Mouse (Mus musculus) thymus, adult 2 months (tissue): ENCODE results near the gene Topaz1. TPM values are rescaled to one million over a fixed set of nuclear protein-coding genes. Genes with fewer than 3 reads are reported as not detected.

Source experiments
- DNase-seq: peaks from one replicate; pipeline ENCODE4 v3.0.0; 2021
- H3K27ac ChIP-seq: fragments of 200-500 bp; 2 replicates; pipeline ENCODE4 v1.5.1; 2012; ENCODE audit warnings: low read length, control low read depth; ENCODE audit not compliant: control insufficient read depth, insufficient read depth
- H3K27me3 ChIP-seq: fragments of 200-500 bp; 2 replicates; pipeline ENCODE4 v1.6.1; 2012; ENCODE audit warnings: mild to moderate bottlenecking, low read length, moderate library complexity, mixed read lengths; ENCODE audit not compliant: control insufficient read depth, insufficient read depth
- H3K36me3 ChIP-seq: fragments of 200-500 bp; 2 replicates; pipeline ENCODE4 v1.6.1; 2012; ENCODE audit warnings: mild to moderate bottlenecking, low read length, moderate library complexity; ENCODE audit not compliant: control insufficient read depth, insufficient read depth
- H3K4me1 ChIP-seq: fragments of 200-500 bp; replicated peaks from 2 replicates; pipeline ENCODE4 v1.6.1; 2012; ENCODE audit warnings: low read length; ENCODE audit not compliant: control insufficient read depth, insufficient read depth
- H3K4me3 ChIP-seq: fragments of 200-500 bp; 2 replicates; pipeline ENCODE4 v1.5.1; 2012; ENCODE audit warnings: mild to moderate bottlenecking, low read length, control low read depth, moderate library complexity; ENCODE audit not compliant: control insufficient read depth, insufficient read depth
- CTCF ChIP-seq: fragments of 200-500 bp; IDR thresholded peaks from 2 replicates; pipeline ENCODE4 v1.5.1; 2012; ENCODE audit warnings: mild to moderate bottlenecking, control low read depth, low read length, moderate library complexity, borderline replicate concordance; ENCODE audit not compliant: control insufficient read depth, poor library complexity, insufficient read depth; ENCODE audit errors: extremely low read depth
- POLR2A ChIP-seq: fragments of 200-500 bp; IDR thresholded peaks from 2 replicates; pipeline ENCODE4 v1.6.1; 2012; ENCODE audit warnings: mild to moderate bottlenecking, low read length, control low read depth, moderate library complexity; ENCODE audit not compliant: control insufficient read depth, poor library complexity, insufficient read depth; ENCODE audit errors: extremely low read depth
- WGBS: fragments of 180-500 bp; shearing (Covaris S2); methylation state at CpG from one replicate; pipeline ENCODE4 v1.1.7; 2018; 5-methylcytosine and 5-hydroxymethylcytosine counted together
- polyA plus RNA-seq: library from polyadenylated mRNA; depleted of rRNA; stranded (reverse); fragments of >200 nt; gene quantifications from 2 replicates; pipeline ENCODE4 v1.2.3, GENCODE M21; 2012

The Topaz1 gene
- polyA plus RNA-seq, 1 experiment = not detected

- no peak for DNase-seq
- H3K36me3 ChIP-seq = peaks cover 13% of the 10 kb centered on the region
- H3K4me1 ChIP-seq = no peaks in the 10 kb centered on the region
- H3K27ac ChIP-seq = no peak overlapping the region
- H3K4me3 ChIP-seq = no peak overlapping the region
- no peak for TF ChIP-seq POLR2A
- no peak for TF ChIP-seq CTCF
- WGBS = 95% methylated on average over 4 of the region's 4 CpGs
- H3K27me3 ChIP-seq = no peaks in the 10 kb centered on the region
Measured at GRCm38 (mm10) chr9:122815239-122815851, 68.2 kb downstream of the Topaz1 start.

- DNase-seq = no peak
- no peak for TF ChIP-seq POLR2A
- TF ChIP-seq CTCF = no peak
- peaks cover 26% of the 10 kb centered on the region for H3K36me3 ChIP-seq
- H3K27ac ChIP-seq = no peak overlapping the region
- WGBS = 97% methylated on average over 5 of the region's 5 CpGs
- H3K4me3 ChIP-seq = no peak overlapping the region
- H3K27me3 ChIP-seq = no peaks in the 10 kb centered on the region
- H3K4me1 ChIP-seq = no peaks in the 10 kb centered on the region
Measured at GRCm38 (mm10) chr9:122823374-122824017, 76.3 kb downstream of the Topaz1 start.

- peaks cover 21% of the 10 kb centered on the region for H3K36me3 ChIP-seq
- TF ChIP-seq CTCF (no peak), POLR2A (no peak)
- H3K27ac ChIP-seq = no peak overlapping the region
- H3K4me1 ChIP-seq = no peaks in the 10 kb centered on the region
- 99% methylated on average over 4 of the region's 4 CpGs for WGBS
- no peak for DNase-seq
- H3K4me3 ChIP-seq = no peak overlapping the region
- no peaks in the 10 kb centered on the region for H3K27me3 ChIP-seq
Measured at GRCm38 (mm10) chr9:122826743-122827142, 79.6 kb downstream of the Topaz1 start.

GRCm38 (mm10) chr9:122829826-122830380 is 82.8 kb downstream of the Topaz1 start:
- Histone ChIP-seq H3K4me3 (no peak overlapping the region), H3K27ac (no peak overlapping the region), H3K36me3 (peaks cover 14% of the 10 kb centered on the region), H3K27me3 (no peaks in the 10 kb centered on the region), H3K4me1 (no peaks in the 10 kb centered on the region)
- TF ChIP-seq POLR2A (no peak), CTCF (no peak)
- WGBS = 92% methylated on average over 4 of the region's 4 CpGs
- no peak for DNase-seq

DNA sequence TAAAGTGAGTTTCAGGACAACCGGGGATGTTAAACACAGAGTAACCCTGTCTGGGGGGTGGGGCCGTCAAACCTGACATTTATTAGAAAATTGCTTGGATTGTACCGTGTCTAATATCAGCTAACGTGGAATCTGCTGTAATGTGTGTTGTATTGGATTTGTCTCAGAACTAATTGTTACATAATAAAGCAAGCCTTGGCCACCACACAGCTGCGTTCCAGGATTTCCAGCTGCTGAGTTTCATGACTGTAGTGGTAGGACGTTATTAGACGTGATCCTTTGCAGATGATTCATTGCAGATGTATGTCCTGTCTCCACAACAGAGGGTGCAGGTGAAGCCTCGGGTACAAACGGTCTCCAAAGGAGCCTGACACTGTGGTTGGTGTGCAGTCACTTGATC is 89.0 kb downstream of the Topaz1 start:
- no peak overlapping the region for H3K27ac ChIP-seq
- no peak for TF ChIP-seq CTCF
- no peak for TF ChIP-seq POLR2A

GRCm38 (mm10) chr9:122836790-122837189 is 89.6 kb downstream of the Topaz1 start:
- TF ChIP-seq CTCF = no peak
- H3K27me3 ChIP-seq = no peaks in the 10 kb centered on the region
- no peak overlapping the region for H3K4me3 ChIP-seq
- no peak for DNase-seq
- H3K36me3 ChIP-seq = no peaks in the 10 kb centered on the region; the same call in 1 of the 2 replicates
- H3K27ac ChIP-seq = no peak overlapping the region
- no peaks in the 10 kb centered on the region for H3K4me1 ChIP-seq
- 80% methylated on average over 6 of the region's 6 CpGs for WGBS

More for the DNA sequence above, 89.0 kb downstream of the Topaz1 start:
- no peaks in the 10 kb centered on the region; the same call in 1 of the 2 replicates for H3K36me3 ChIP-seq
- WGBS = 81% methylated on average over 9 of the region's 9 CpGs
- H3K4me1 ChIP-seq = no peaks in the 10 kb centered on the region
- H3K27me3 ChIP-seq = no peaks in the 10 kb centered on the region
- H3K4me3 ChIP-seq = no peak overlapping the region
- DNase-seq = no peak
